Mouse (Mus musculus) adrenal gland, adult 8-10 months (tissue): ENCODE data around the gene Nol7. TPM values are rescaled to one million over a fixed set of nuclear protein-coding genes. Genes with fewer than 3 reads are reported as not detected.

Experiments used
- DNase-seq: peaks from one replicate; pipeline ENCODE4 v3.0.0; 2022
- total RNA-seq, 4 experiments: library from RNA; stranded (reverse); gene quantifications; 2 replicates each; pipeline ENCODE4 v1.2.4; 2022

Nol7 gene
- total RNA-seq, 4 experiments from 2014 or later, result 85.3 to 121 (median 112) TPM

- no peak for DNase-seq
Observed at GRCm38 (mm10) chr13:43428436-43428835, 30.2 kb downstream of the Nol7 start.

GRCm38 (mm10) chr13:43433395-43433794 lies 35.2 kb downstream of the Nol7 start:
- DNase-seq, result no peak

GRCm38 (mm10) chr13:43440376-43440775 lies 42.2 kb downstream of the Nol7 start:
- DNase-seq, result no peak

GRCm38 (mm10) chr13:43442551-43442950 lies 44.4 kb downstream of the Nol7 start:
- DNase-seq, result no peak

GRCm38 (mm10) chr13:43443706-43444105 lies 45.5 kb downstream of the Nol7 start:
- no peak for DNase-seq

- DNase-seq, result no peak
Observed at GRCm38 (mm10) chr13:43444717-43445116, 46.5 kb downstream of the Nol7 start.

GRCm38 (mm10) chr13:43445754-43446153 lies 47.6 kb downstream of the Nol7 start:
- no peak for DNase-seq

- DNase-seq, result no peak
Observed at GRCm38 (mm10) chr13:43447721-43448120, 49.5 kb downstream of the Nol7 start.

GRCm38 (mm10) chr13:43450686-43451085 lies 52.5 kb downstream of the Nol7 start:
- DNase-seq, result no peak

- no peak for DNase-seq
Observed at GRCm38 (mm10) chr13:43452177-43452576, 54.0 kb downstream of the Nol7 start.

- no peak for DNase-seq
Observed at GRCm38 (mm10) chr13:43452843-43453605, 54.8 kb downstream of the Nol7 start.

GRCm38 (mm10) chr13:43454431-43454830 lies 56.2 kb downstream of the Nol7 start:
- no peak for DNase-seq

Other genes with a start within 250 kb of the Nol7 start
- gene Tbc1d7, start 226.9 kb upstream of the Nol7 start, total RNA-seq, result 10 to 100 TPM; 13.2 to 19.1 (median 18.4) TPM
- gene Gfod1, start 94.2 kb upstream of the Nol7 start, total RNA-seq, result 10 to 100 TPM in 1 of 4 experiments, 1 to 10 TPM in 3; 8.1 to 10.0 (median 9.0) TPM
- gene Sirt5, start 32.9 kb upstream of the Nol7 start, total RNA-seq, result 10 to 100 TPM; 23.6 to 29.9 (median 28.8) TPM
- gene Ranbp9, start 82.9 kb downstream of the Nol7 start, total RNA-seq, result 10 to 100 TPM; 55.1 to 70.8 (median 61.1) TPM
- 10 to 100 TPM; 28.4 to 44.0 (median 34.8) TPM for gene Mcur1, start 161.8 kb downstream of the Nol7 start, total RNA-seq
- gene Rnf182, start 217.3 kb downstream of the Nol7 start, total RNA-seq, result 1 to 10 TPM in 2 of 4 experiments, under 1 TPM in 2; 0.23 to 1.3 (median 0.79) TPM